Mouse (Mus musculus): ENCODE results near the gene Txnip. TPM values are rescaled to one million over a fixed set of nuclear protein-coding genes. Genes with fewer than 3 reads are reported as not detected.
A peak's percentile ranks its signal among the peaks of the same experiment; 100 is the strongest.
"Not testable (repeated sequence)": the region's sequence is repeated elsewhere in the genome, so short reads cannot be mapped to it uniquely, and the experiment has no call there.

Gene Txnip
- polyA plus RNA-seq, 1 experiment from 2014 or later, result 51.4 TPM

DNA sequence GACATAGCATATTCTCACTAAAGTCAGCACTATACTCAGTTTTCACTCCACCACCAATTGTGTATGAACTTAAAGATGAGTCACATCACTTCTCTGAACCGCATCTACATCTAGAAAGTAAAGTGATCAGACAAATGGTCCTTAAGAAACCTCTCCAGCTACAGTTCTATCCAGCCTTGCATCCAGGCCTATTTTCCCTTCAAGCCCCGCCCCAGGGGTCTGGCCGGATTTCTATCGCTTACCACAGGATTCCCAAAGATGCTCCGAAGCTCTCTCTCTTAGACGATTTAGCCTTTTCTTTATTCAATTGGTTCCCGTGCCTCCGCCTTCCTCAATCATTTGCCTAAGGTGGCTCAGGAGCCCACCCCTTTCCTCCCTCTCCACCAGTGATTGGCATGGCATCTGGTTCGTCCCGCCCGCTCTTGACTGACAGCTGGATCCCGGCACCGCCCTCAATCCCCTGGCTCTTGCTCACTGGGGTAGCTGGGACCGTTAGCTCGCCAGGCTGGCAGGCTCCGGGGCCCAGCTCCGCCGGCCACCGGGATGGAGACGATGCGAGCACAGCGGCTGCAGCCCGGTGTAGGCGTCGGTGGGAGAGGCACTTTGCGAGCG lies 43.0 kb downstream of the Txnip start, which contains the start of gene Lix1l:
Gene Lix1l (plus strand): TSS at position 511 of the 612 bp plus-strand sequence.
- H3K4me2 ChIP-seq (replicated peaks), result peak within 1 kb of the TSS; percentile 76
- H3K36me3 ChIP-seq, result peaks cover 6% of the 10 kb centered on the region; the same call in 1 of the 2 replicates
- WGBS, result 2% methylated on average over 27 of the region's 27 CpGs
- no peaks in the 10 kb centered on the region for H3K9me3 ChIP-seq
- peak within 1 kb of the TSS; percentile 95 for H3K9ac ChIP-seq
- peaks cover 82% of the 10 kb centered on the region for H3K4me1 ChIP-seq
- peaks cover 17% of the 10 kb centered on the region for H3K27me3 ChIP-seq (replicated peaks)
- peak within 1 kb of the TSS; percentile 91 for H3K27ac ChIP-seq
- H3K4me3 ChIP-seq, result peak within 1 kb of the TSS; percentile 86
- peak; percentile 93 for ATAC-seq (ENCODE audit: low FRiP score, low read depth)

DNA sequence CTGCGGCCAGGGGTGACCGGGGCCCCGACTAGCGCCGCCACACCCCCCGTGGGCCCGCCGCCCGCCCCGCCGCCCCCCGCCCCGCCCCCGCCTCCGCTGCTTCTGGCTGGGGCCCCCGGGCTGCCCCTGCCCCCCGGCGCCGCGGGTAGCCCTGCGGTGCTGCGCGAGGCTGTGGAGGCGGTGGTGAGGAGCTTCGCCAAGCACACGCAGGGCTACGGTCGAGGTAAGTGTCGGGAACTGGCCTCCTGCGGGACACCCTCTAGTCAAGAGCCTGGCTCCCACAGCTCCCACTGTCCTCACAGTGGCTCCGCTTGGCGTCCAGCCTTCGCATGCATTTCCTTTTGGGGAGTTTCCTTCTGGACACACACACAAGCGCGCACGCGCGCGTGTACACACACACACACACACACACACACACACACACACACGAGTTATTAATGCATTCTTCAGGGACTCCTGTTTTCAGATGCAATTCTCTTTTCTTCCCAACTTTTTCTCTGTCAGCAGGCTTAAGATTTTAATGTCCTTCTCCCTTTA lies 43.6 kb downstream of the Txnip start:
- Histone ChIP-seq H3K4me3 (peak overlapping the region; percentile 86), H3K27me3 (replicated peaks) (peaks cover 11% of the 10 kb centered on the region), H3K4me1 (peaks cover 76% of the 10 kb centered on the region), H3K27ac (peak overlapping the region; percentile 91), H3K9me3 (no peaks in the 10 kb centered on the region), H3K4me2 (replicated peaks) (peak overlapping the region; percentile 76), H3K36me3 (peaks cover 8% of the 10 kb centered on the region; the same call in 1 of the 2 replicates), H3K9ac (peak overlapping the region; percentile 95)
- 1% methylated on average over 38 of the region's 40 CpGs for WGBS
- peak; percentile 73 for ATAC-seq (ENCODE audit: low FRiP score, low read depth)

DNA sequence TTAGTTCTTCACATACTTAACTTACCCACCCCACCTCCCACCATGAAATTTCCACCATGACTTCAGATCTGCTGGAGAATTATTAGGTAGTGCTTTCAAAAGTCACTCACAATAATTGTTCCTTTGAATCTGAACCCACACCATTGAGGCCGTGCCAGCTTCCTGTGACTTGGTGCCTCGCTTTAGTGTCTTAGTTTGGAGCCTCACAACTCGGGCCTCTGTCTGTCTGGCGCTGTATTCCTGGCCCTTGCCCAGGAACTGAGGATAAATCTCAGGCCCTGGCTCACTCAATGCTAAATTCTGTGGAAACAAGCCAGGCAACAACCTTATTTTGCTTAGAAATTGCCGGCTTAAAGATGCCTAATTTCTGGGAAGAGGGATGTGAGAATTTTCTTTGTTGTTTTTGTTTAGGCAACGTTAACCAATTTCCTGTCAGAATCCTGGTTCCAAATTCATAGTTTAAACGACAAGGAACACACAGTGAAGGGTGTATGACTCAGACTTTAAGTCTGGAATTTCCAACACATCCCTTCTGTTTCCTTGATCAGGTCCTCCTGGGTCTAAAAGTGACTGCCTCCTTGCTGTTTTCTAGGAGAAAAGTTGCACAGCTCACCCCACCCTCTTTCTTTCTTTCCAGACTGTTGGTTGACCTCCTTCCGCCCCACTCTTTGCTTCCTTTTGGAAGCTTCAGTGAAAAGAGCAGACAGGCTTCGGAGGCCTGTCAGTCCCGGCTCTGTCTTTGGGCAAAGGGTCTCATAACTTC lies 44.4 kb downstream of the Txnip start:
- Histone ChIP-seq H3K4me3 (peak overlapping the region; percentile 86), H3K4me1 (peaks cover 68% of the 10 kb centered on the region), H3K9me3 (no peaks in the 10 kb centered on the region), H3K27me3 (replicated peaks) (peaks cover 7% of the 10 kb centered on the region; the same call in 1 of the 2 replicates), H3K27ac (peak overlapping the region; percentile 51; the same call in 1 of the 2 replicates), H3K4me2 (replicated peaks) (peak overlapping the region; percentile 76), H3K9ac (peak overlapping the region; percentile 95), H3K36me3 (peaks cover 8% of the 10 kb centered on the region; the same call in 1 of the 2 replicates)
- 29% methylated on average over 10 of the region's 10 CpGs for WGBS
- no peak for ATAC-seq (ENCODE audit: low FRiP score, low read depth)

DNA sequence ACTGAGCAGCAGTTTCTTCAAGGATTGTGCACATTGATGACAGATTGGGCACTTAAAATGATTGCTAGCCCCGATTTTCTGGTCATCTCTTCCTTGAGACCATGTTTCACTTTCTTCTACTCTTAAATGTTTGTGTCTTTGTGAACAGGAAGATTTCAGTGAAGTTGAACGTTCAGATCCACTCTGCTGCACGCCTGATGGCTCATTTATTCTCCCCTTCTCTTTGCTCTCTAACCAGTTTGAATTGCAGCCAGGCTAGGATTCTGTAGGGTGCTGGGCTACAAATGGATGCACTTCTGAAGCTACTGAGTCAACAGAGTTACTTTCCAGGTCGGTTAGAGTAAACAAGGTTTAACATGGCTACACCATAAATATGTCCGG lies 44.9 kb downstream of the Txnip start:
- H3K36me3 ChIP-seq, result peaks cover 8% of the 10 kb centered on the region; the same call in 1 of the 2 replicates
- H3K9ac ChIP-seq, result peak overlapping the region; percentile 95
- H3K4me3 ChIP-seq, result peak overlapping the region; percentile 86
- 36% methylated on average over 5 of the region's 5 CpGs for WGBS
- peak overlapping the region; percentile 51 for H3K27ac ChIP-seq
- H3K4me2 ChIP-seq (replicated peaks), result peak overlapping the region; percentile 76
- peaks cover 63% of the 10 kb centered on the region for H3K4me1 ChIP-seq
- peaks cover 7% of the 10 kb centered on the region; the same call in 1 of the 2 replicates for H3K27me3 ChIP-seq (replicated peaks)
- H3K9me3 ChIP-seq, result no peaks in the 10 kb centered on the region
- ATAC-seq (ENCODE audit: low FRiP score, low read depth), result no peak

DNA sequence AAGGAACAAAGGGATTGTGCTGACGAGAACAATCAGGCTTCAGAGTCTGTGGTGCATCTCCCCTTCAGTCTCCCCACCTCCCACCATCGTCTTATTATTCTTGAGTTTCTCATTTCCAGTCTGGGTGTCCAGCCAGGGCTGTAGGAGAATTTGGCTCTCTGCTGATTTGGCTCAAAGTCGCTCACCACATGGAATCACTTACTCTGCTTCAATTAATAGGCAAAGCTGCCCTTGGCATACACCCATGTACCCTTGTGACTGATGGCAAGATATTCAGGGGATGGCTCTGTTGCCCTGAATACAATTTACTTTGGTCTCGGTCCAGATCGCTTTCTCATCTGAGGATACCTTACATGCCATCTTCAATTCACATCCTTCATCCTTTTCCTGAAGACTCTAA lies 45.6 kb downstream of the Txnip start:
- peaks cover 57% of the 10 kb centered on the region for H3K4me1 ChIP-seq

DNA sequence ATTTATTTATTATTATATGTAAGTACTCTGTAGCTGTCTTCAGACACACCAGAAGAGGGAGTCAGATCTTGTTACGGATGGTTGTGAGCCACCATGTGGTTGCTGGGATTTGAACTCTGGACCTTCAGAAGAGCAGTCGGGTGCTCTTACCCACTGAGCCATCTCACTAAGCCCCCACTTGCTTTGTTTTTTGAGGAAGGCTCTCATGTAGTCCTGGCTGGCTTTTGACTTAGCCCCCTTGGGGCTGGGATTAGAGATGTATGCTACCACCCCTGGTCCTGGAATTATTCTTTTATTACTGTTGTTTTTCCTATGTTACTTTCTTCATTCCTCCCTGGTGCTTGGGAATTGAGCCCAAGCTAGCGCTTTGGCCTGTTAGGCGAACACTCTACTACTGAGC lies 48.2 kb downstream of the Txnip start:
- not testable (repeated sequence) for H3K9ac ChIP-seq; H3K36me3 ChIP-seq; H3K4me3 ChIP-seq; H3K9me3 ChIP-seq; H3K27ac ChIP-seq; H3K27me3 ChIP-seq (replicated peaks); ATAC-seq (ENCODE audit: low FRiP score, low read depth); H3K4me2 ChIP-seq (replicated peaks)
- 92% methylated on average over 4 of the region's 4 CpGs for WGBS
- peaks cover 39% of the 10 kb centered on the region for H3K4me1 ChIP-seq

More for the DNA sequence above, 45.6 kb downstream of the Txnip start:
- peak overlapping the region; percentile 86; the same call in 1 of the 2 replicates for H3K4me3 ChIP-seq
- H3K27me3 ChIP-seq (replicated peaks), result peaks cover 7% of the 10 kb centered on the region; the same call in 1 of the 2 replicates
- peak overlapping the region; percentile 95 for H3K9ac ChIP-seq
- WGBS, result 58% methylated on average over 5 of the region's 5 CpGs
- no peaks in the 10 kb centered on the region for H3K9me3 ChIP-seq
- peak overlapping the region; percentile 76 for H3K4me2 ChIP-seq (replicated peaks)
- ATAC-seq (ENCODE audit: low FRiP score, low read depth), result no peak
- no peak overlapping the region for H3K27ac ChIP-seq
- peaks cover 8% of the 10 kb centered on the region; the same call in 1 of the 2 replicates for H3K36me3 ChIP-seq

DNA sequence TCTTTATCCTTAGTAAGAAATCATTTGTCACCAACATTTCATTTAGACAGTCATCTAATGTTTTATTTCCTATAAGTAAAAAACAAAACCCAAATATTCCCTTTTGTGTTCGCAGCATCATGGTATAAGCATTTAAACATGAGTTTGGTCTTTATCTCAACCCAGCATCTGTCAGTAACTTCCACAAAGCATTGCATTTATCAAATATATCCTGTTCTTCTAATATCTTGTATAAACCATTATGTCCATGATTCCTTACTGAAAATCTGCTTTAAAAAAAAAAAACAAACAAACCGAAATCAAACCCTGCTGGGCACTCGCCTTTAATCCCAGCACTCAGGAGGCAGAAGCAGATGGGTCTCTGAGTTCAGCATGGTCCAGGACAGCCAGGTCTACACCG lies 48.9 kb downstream of the Txnip start:
- no peaks in the 10 kb centered on the region for H3K27me3 ChIP-seq (replicated peaks)
- no peak overlapping the region for H3K27ac ChIP-seq
- peaks cover 8% of the 10 kb centered on the region; the same call in 1 of the 2 replicates for H3K36me3 ChIP-seq
- H3K9ac ChIP-seq, result no peak overlapping the region
- H3K4me1 ChIP-seq, result peaks cover 39% of the 10 kb centered on the region
- no peaks in the 10 kb centered on the region for H3K9me3 ChIP-seq
- ATAC-seq (ENCODE audit: low FRiP score, low read depth), result no peak
- WGBS, result 84% methylated on average over 4 of the region's 4 CpGs
- H3K4me2 ChIP-seq (replicated peaks), result no peak overlapping the region
- no peak overlapping the region for H3K4me3 ChIP-seq

Other genes with a start within 250 kb of the Txnip start
- gene BC107364, start 105.7 kb upstream of the Txnip start, polyA plus RNA-seq (2016; fragmentation: Nextera tagmentation; extraction: Ambion mirVana), result not detected in 2 replicates
- gene Hfe2, start 32.8 kb upstream of the Txnip start, polyA plus RNA-seq (2016; fragmentation: Nextera tagmentation; extraction: Ambion mirVana), result 1.9 and 2.7 TPM in 2 replicates
- 1.6 and 3.0 TPM in 2 replicates for gene Gm16253, start 19.0 kb downstream of the Txnip start, polyA plus RNA-seq (2016; fragmentation: Nextera tagmentation; extraction: Ambion mirVana)
- gene Polr3gl, start 36.2 kb downstream of the Txnip start, polyA plus RNA-seq (2016; fragmentation: Nextera tagmentation; extraction: Ambion mirVana), result 40.3 and 40.9 TPM in 2 replicates
- gene Ankrd34a, start 38.7 kb downstream of the Txnip start, polyA plus RNA-seq (2016; fragmentation: Nextera tagmentation; extraction: Ambion mirVana), result 5.3 and 5.6 TPM in 2 replicates
- gene Lix1l, start 43.2 kb downstream of the Txnip start, polyA plus RNA-seq (2016; fragmentation: Nextera tagmentation; extraction: Ambion mirVana), result 6.7 and 7.2 TPM in 2 replicates
- 146 and 147 TPM in 2 replicates for gene Rbm8a, start 72.0 kb downstream of the Txnip start, polyA plus RNA-seq (2016; fragmentation: Nextera tagmentation; extraction: Ambion mirVana)
- 43.9 and 45.9 TPM in 2 replicates for gene Pex11b, start 77.4 kb downstream of the Txnip start, polyA plus RNA-seq (2016; fragmentation: Nextera tagmentation; extraction: Ambion mirVana)
- gene Gm42957, start 77.5 kb downstream of the Txnip start, polyA plus RNA-seq (2016; fragmentation: Nextera tagmentation; extraction: Ambion mirVana), result 0.09 TPM in 2 replicates
- 0.90 and 0.93 TPM in 2 replicates for gene Itga10, start 87.6 kb downstream of the Txnip start, polyA plus RNA-seq (2016; fragmentation: Nextera tagmentation; extraction: Ambion mirVana)
- 0.55 and 0.65 TPM in 2 replicates for gene Ankrd35, start 112.2 kb downstream of the Txnip start, polyA plus RNA-seq (2016; fragmentation: Nextera tagmentation; extraction: Ambion mirVana)
- gene Pias3, start 138.4 kb downstream of the Txnip start, polyA plus RNA-seq (2016; fragmentation: Nextera tagmentation; extraction: Ambion mirVana), result 39.7 and 42.9 TPM in 2 replicates
- gene Nudt17, start 150.6 kb downstream of the Txnip start, polyA plus RNA-seq (2016; fragmentation: Nextera tagmentation; extraction: Ambion mirVana), result 13.5 and 14.5 TPM in 2 replicates
- gene Polr3c, start 169.7 kb downstream of the Txnip start, polyA plus RNA-seq (2016; fragmentation: Nextera tagmentation; extraction: Ambion mirVana), result 33.9 and 40.3 TPM in 2 replicates
- 78.6 and 81.4 TPM in 2 replicates for gene Rnf115, start 169.7 kb downstream of the Txnip start, polyA plus RNA-seq (2016; fragmentation: Nextera tagmentation; extraction: Ambion mirVana)